Mouse (Mus musculus) stomach, embryonic 14.5 days (tissue): ENCODE measurements around the gene Evx2. TPM values are rescaled to one million over a fixed set of nuclear protein-coding genes. Genes with fewer than 3 reads are reported as not detected.

ENCODE experiments used
- ATAC-seq: fragments of 200-750 bp; cut with Nextera tagmentation; 2 replicates; pipeline ENCODE4 v1.8.0; 2017; ENCODE audit warnings: low read depth, moderate TSS enrichment; ENCODE audit not compliant: insufficient number of reproducible peaks, insufficient read depth, low FRiP score
- H3K27ac ChIP-seq: fragments of 300-500 bp; sonication (generic); 2 replicates; pipeline ENCODE4 v1.5.1; 2014; ENCODE audit warnings: mild to moderate bottlenecking, low read length, moderate library complexity, mixed read lengths
- H3K27me3 ChIP-seq: fragments of 300-500 bp; sonication (generic); 2 replicates; pipeline ENCODE4 v1.6.1; 2014; ENCODE audit warnings: low read length, control low read depth, mixed read lengths; ENCODE audit not compliant: control insufficient read depth, insufficient read depth
- H3K36me3 ChIP-seq: fragments of 300-500 bp; sonication (generic); 2 replicates; pipeline ENCODE4 v1.6.1; 2014; ENCODE audit warnings: mild to moderate bottlenecking, control low read depth, low read length, moderate library complexity, mixed read lengths; ENCODE audit not compliant: control insufficient read depth, insufficient read depth
- H3K4me1 ChIP-seq: fragments of 300-500 bp; sonication (generic); 2 replicates; pipeline ENCODE4 v1.6.1; 2014; ENCODE audit warnings: low read length, control low read depth, mixed read lengths; ENCODE audit not compliant: control insufficient read depth, insufficient read depth
- H3K4me2 ChIP-seq: fragments of 300-500 bp; sonication (generic); replicated peaks from 2 replicates; pipeline ENCODE4 v1.6.1; 2014; ENCODE audit warnings: low read depth, low read length, control low read depth
- H3K4me3 ChIP-seq: fragments of 300-500 bp; sonication (generic); 2 replicates; pipeline ENCODE4 v1.5.1; 2014; ENCODE audit warnings: low read depth, low read length, control low read depth
- H3K9ac ChIP-seq: fragments of 300-500 bp; sonication (generic); replicated peaks from 2 replicates; pipeline ENCODE4 v1.6.1; 2014; ENCODE audit warnings: low read depth, mild to moderate bottlenecking, control low read depth, low read length, moderate library complexity, mixed read lengths
- H3K9me3 ChIP-seq: fragments of 300-500 bp; sonication (generic); 2 replicates; pipeline ENCODE4 v1.6.1; 2016; ENCODE audit warnings: low read depth, low read length, control low read depth; ENCODE audit not compliant: control insufficient read depth
- WGBS: fragments of 180-500 bp; shearing (Covaris S2); extraction: QIAGEN DNeasy Blood & Tissue Kit; methylation state at CpG from one replicate; pipeline ENCODE4 v1.1.7; 2014; 5-methylcytosine and 5-hydroxymethylcytosine counted together
- polyA plus RNA-seq: library from polyadenylated mRNA; unstranded; fragments of >200 nt; fragmentation: Nextera tagmentation; extraction: Ambion mirVana; gene quantifications from 2 replicates; pipeline ENCODE4 v1.2.1, GENCODE M21; 2014

Gene Evx2
- polyA plus RNA-seq: not detected in 2 replicates

DNA sequence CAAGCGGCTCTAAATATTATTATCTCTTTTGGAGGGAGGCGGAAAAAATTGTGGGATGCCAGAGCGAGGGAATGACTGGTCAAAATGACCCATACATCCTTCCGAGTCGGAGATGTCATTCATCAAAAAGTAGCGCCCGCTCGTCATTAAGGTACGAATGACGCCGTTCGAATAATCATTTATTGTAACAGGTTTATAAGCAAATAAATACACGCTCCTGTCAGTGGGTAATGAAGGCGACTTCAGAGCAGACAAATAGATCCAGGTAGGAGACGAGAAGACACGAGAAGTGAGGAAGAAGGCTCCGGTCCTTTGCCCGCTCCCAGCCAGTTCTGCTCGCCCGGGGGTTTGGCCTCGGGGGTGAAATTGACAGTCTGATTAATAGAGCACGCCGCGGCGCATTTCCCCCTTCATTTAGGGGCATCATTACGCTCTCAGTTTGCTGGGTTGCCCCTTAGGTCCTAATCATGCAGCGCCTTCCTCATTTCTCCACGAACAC, at the start of gene Evx2:
Evx2 (minus strand) TSS at position 51 of the 499 bp plus-strand sequence.
- no peaks in the 10 kb centered on the region for H3K36me3 ChIP-seq
- ATAC-seq: no peak
- no peak within 1 kb of the TSS for H3K4me2 ChIP-seq
- no peak within 1 kb of the TSS for H3K9ac ChIP-seq
- no peaks in the 10 kb centered on the region for H3K9me3 ChIP-seq
- H3K4me3 ChIP-seq: peak within 1 kb of the TSS; percentile 5; the same call in 1 of the 2 replicates
- H3K4me1 ChIP-seq: peaks cover 3% of the 10 kb centered on the region; the same call in 1 of the 2 replicates
- 2% methylated on average over 28 of the region's 28 CpGs for WGBS
- H3K27me3 ChIP-seq: peaks cover 73% of the 10 kb centered on the region
- no peak within 1 kb of the TSS for H3K27ac ChIP-seq

DNA sequence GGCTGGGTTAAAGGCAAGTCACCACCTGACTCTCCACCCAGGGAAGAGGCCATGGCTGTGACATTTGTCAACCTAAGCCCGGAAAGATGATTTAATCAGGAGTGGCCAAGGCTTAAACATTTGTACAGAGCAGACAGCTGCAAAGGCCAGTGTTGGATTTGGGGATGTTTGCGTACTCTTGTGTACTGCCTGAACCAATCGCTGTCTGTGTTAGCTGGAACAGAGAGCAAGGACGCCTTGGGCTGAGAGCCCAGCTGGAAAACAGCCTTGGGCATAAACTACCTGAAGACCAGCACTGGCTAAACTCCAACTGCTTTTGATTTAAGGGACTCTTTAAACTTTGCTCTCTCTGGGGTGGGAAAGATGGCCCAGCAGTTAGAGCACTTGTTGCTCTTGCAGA, 49.3 kb upstream of the Evx2 start:
- Histone ChIP-seq H3K4me3 (no peak overlapping the region), H3K27me3 (peaks cover 72% of the 10 kb centered on the region), H3K9me3 (no peaks in the 10 kb centered on the region), H3K36me3 (no peaks in the 10 kb centered on the region), H3K4me2 (no peak overlapping the region), H3K4me1 (peaks cover 6% of the 10 kb centered on the region; the same call in 1 of the 2 replicates), H3K9ac (no peak overlapping the region), H3K27ac (no peak overlapping the region)
- no peak for ATAC-seq
- 21% methylated on average over 4 of the region's 4 CpGs for WGBS

DNA sequence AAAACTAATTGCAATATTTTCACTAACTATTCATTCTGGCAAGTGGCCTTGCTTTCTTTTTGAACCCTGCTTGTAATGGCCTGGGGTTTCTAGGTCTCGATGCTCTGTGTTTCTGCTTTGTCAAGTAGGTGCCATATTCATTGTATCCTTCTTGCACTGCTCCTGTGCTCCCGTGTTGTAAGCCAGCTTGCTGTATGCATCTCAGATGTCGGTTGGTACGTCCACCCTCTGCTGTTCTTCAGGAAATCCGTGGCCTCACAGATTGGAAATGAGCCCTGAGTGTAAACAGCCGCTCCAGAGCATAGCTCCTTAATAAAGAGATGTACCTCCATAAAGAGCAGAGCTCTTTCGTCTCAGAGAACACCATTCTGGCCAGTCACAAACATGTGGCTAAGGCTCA, 48.2 kb upstream of the Evx2 start:
- Histone ChIP-seq H3K36me3 (no peaks in the 10 kb centered on the region), H3K27me3 (peaks cover 75% of the 10 kb centered on the region), H3K4me3 (no peak overlapping the region), H3K4me2 (no peak overlapping the region), H3K9me3 (no peaks in the 10 kb centered on the region), H3K4me1 (peaks cover 6% of the 10 kb centered on the region; the same call in 1 of the 2 replicates), H3K27ac (no peak overlapping the region), H3K9ac (no peak overlapping the region)
- no peak for ATAC-seq
- WGBS: 24% methylated on average over 7 of the region's 7 CpGs

GRCm38 (mm10) chr2:74706393-74706960, 47.1 kb upstream of the Evx2 start:
- no peak overlapping the region for H3K27ac ChIP-seq
- 4% methylated on average over 13 of the region's 13 CpGs for WGBS
- H3K4me1 ChIP-seq: peaks cover 6% of the 10 kb centered on the region; the same call in 1 of the 2 replicates
- H3K27me3 ChIP-seq: peaks cover 64% of the 10 kb centered on the region
- H3K4me2 ChIP-seq: no peak overlapping the region
- H3K9me3 ChIP-seq: no peaks in the 10 kb centered on the region
- no peak for ATAC-seq
- H3K36me3 ChIP-seq: no peaks in the 10 kb centered on the region
- H3K9ac ChIP-seq: no peak overlapping the region
- H3K4me3 ChIP-seq: no peak overlapping the region; the same call in 1 of the 2 replicates

- Histone ChIP-seq H3K4me3 (peak overlapping the region; percentile 33), H3K4me2 (peak overlapping the region; percentile 60), H3K9me3 (no peaks in the 10 kb centered on the region), H3K27me3 (peaks cover 70% of the 10 kb centered on the region), H3K27ac (no peak overlapping the region), H3K4me1 (peaks cover 6% of the 10 kb centered on the region; the same call in 1 of the 2 replicates), H3K9ac (peak overlapping the region; percentile 21; the same call in 1 of the 2 replicates), H3K36me3 (no peaks in the 10 kb centered on the region)
- whole genome bisulfite sequencing: under 1% methylated on average over 44 of the region's 85 CpGs
- no peak for ATAC-seq
These were observed 46.2 kb upstream of the Evx2 start for GRCm38 (mm10) chr2:74705467-74706089.

GRCm38 (mm10) chr2:74704999-74705466, 45.7 kb upstream of the Evx2 start:
- under 1% methylated on average over 40 of the region's 66 CpGs for WGBS
- no peaks in the 10 kb centered on the region for H3K9me3 ChIP-seq
- H3K27me3 ChIP-seq: peaks cover 70% of the 10 kb centered on the region
- H3K36me3 ChIP-seq: no peaks in the 10 kb centered on the region
- H3K4me2 ChIP-seq: peak overlapping the region; percentile 60
- no peak overlapping the region for H3K27ac ChIP-seq
- H3K4me3 ChIP-seq: peak overlapping the region; percentile 33
- peaks cover 6% of the 10 kb centered on the region; the same call in 1 of the 2 replicates for H3K4me1 ChIP-seq
- ATAC-seq: peak; percentile 46; the same call in 1 of the 2 replicates
- H3K9ac ChIP-seq: peak overlapping the region; percentile 21; the same call in 1 of the 2 replicates

- H3K9me3 ChIP-seq: no peaks in the 10 kb centered on the region
- H3K27ac ChIP-seq: no peak within 1 kb of the TSS
- H3K36me3 ChIP-seq: no peaks in the 10 kb centered on the region
- no peak for ATAC-seq
- H3K4me1 ChIP-seq: peaks cover 6% of the 10 kb centered on the region; the same call in 1 of the 2 replicates
- 2% methylated on average over 39 of the region's 52 CpGs for WGBS
- peaks cover 70% of the 10 kb centered on the region for H3K27me3 ChIP-seq
- peak within 1 kb of the TSS; percentile 60 for H3K4me2 ChIP-seq
- H3K4me3 ChIP-seq: peak within 1 kb of the TSS; percentile 33
- H3K9ac ChIP-seq: peak within 1 kb of the TSS; percentile 21; the same call in 1 of the 2 replicates
These were observed 45.1 kb upstream of the Evx2 start, which contains the start of gene Hoxd8 for GRCm38 (mm10) chr2:74704393-74704998. Hoxd8 (plus strand) TSS chr2:74704615.

GRCm38 (mm10) chr2:74703720-74704392, 44.5 kb upstream of the Evx2 start:
- Histone ChIP-seq H3K27me3 (peaks cover 65% of the 10 kb centered on the region), H3K27ac (no peak overlapping the region), H3K4me1 (peaks cover 6% of the 10 kb centered on the region; the same call in 1 of the 2 replicates), H3K4me3 (no peak overlapping the region), H3K9me3 (no peaks in the 10 kb centered on the region), H3K9ac (no peak overlapping the region), H3K36me3 (no peaks in the 10 kb centered on the region), H3K4me2 (no peak overlapping the region)
- 4% methylated on average over 26 of the region's 26 CpGs for WGBS
- ATAC-seq: no peak
